In genomic region chr10:21538481-21538880, GRCm38 (mm10) we compare ENCODE assay signal across 21 mouse cellular contexts. TPM values are rescaled to one million over a fixed set of nuclear protein-coding genes. Genes with fewer than 3 reads are reported as not detected.
"Had no signal": no experiment of that assay in that cellular context is flagged by ENCODE, and none has a peak within 500 bp of the region (broad histone marks: within the 10 kb centered on the region; RNA-seq: fewer than 3 reads in every experiment).

No protein-coding gene starts in this region.

- H3K9me3 ChIP-seq: lung, embryonic 15.5 days; megakaryocyte, embryonic 14.5 days; midbrain, embryonic 13.5 days; midbrain, embryonic 15.5 days; neural tube, embryonic 12.5 days; stomach, embryonic 15.5 days had no signal

- H3K27ac ChIP-seq: lung, embryonic 15.5 days; macrophage; midbrain, embryonic 13.5 days; midbrain, embryonic 15.5 days; neural tube, embryonic 12.5 days; stomach, embryonic 15.5 days; stomach, postnatal 0 days had no signal

- H3K9ac ChIP-seq: lung, embryonic 15.5 days; midbrain, embryonic 13.5 days; midbrain, embryonic 15.5 days; neural tube, embryonic 12.5 days; stomach, embryonic 15.5 days had no signal

- ATAC-seq: lung, postnatal 0 days; midbrain, embryonic 13.5 days; midbrain, embryonic 15.5 days had no signal

- H3K4me3 ChIP-seq: lung, embryonic 15.5 days; megakaryocyte, embryonic 14.5 days; midbrain, embryonic 13.5 days; midbrain, embryonic 15.5 days; neural tube, embryonic 12.5 days; stomach, embryonic 15.5 days had no signal

- H3K4me2 ChIP-seq: lung, embryonic 15.5 days; midbrain, embryonic 11.5 days; midbrain, embryonic 13.5 days; midbrain, embryonic 15.5 days; neural tube, embryonic 12.5 days; stomach, embryonic 15.5 days had no signal

- H3K4me1 ChIP-seq: lung, embryonic 15.5 days; megakaryocyte, embryonic 14.5 days; midbrain, embryonic 13.5 days; neural tube, embryonic 12.5 days; stomach, embryonic 15.5 days had no signal

- DNase-seq: lung, adult 2 months; lung, postnatal 14 days; lung, postnatal 36 days; right cerebral cortex, postnatal 14 days; thymus, adult 2 months; thymus, postnatal 25 days; thymus, postnatal 4 days had no signal

- H3K27me3 ChIP-seq: lung, embryonic 15.5 days; midbrain, embryonic 13.5 days; midbrain, embryonic 15.5 days; neural tube, embryonic 12.5 days; stomach, embryonic 15.5 days had no signal

- H3K36me3 ChIP-seq: lung, embryonic 15.5 days; midbrain, embryonic 13.5 days; midbrain, embryonic 15.5 days; neural tube, embryonic 12.5 days; stomach, embryonic 15.5 days had no signal

RNA-seq across cellular contexts. Expression of gene 1700020N01Rik, which starts 54.5 kb away (rescaled TPM):
- polyA plus RNA-seq: lung, adult 2 months; lung, embryonic 15.5 days; macrophage; midbrain, embryonic 11.5 days; midbrain, embryonic 13.5 days; midbrain, embryonic 15.5 days; midbrain, postnatal 0 days; neural tube, embryonic 12.5 days; neural tube, embryonic 14.5 days; spleen, adult 2 months; stomach, embryonic 15.5 days; stomach, postnatal 0 days; urinary bladder, adult 2 months had no signal
